Mouse (Mus musculus): Measurements from ENCODE around the gene Prss56. TPM values are rescaled to one million over a fixed set of nuclear protein-coding genes. Genes with fewer than 3 reads are reported as not detected.

Prss56 gene
- polyA plus RNA-seq (2015; fragmentation: Nextera tagmentation; extraction: Ambion mirVana) = 0.12 TPM in 1 of 2 replicates, not detected in the other

DNA sequence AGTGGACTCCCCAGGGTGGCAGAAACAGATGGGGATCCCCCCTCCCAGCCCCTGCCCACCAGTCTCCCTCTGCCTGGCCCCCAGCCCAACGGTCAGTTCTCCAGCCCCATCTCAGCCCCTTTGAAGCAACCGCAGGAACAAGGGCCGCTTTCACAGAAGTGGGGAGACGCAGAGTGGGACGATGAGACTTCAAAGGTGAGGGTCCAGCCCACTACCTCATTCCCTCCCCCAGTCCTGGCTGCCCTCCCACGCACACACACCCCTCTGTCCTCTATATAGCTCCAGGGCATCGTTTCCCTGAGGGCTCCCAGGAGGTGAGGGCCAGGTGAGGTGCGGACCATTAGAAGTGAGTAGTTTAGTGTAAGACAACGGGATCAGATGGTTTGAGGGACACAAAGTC is at the start of gene Prss56:
TSS of gene Prss56 (plus strand) at position 301 of the 400 bp plus-strand sequence.
- H3K27ac ChIP-seq = no peak within 1 kb of the TSS
- H3K36me3 ChIP-seq = no peaks in the 10 kb centered on the region
- ATAC-seq = no peak
- H3K4me2 ChIP-seq (replicated peaks) = no peak within 1 kb of the TSS
- no peak within 1 kb of the TSS for H3K9ac ChIP-seq (replicated peaks)
- peaks cover 54% of the 10 kb centered on the region for H3K27me3 ChIP-seq
- peaks cover 21% of the 10 kb centered on the region for H3K4me1 ChIP-seq (replicated peaks)
- no peak within 1 kb of the TSS for H3K4me3 ChIP-seq (replicated peaks)
- WGBS = 63% methylated on average over 9 of the region's 9 CpGs
- no peaks in the 10 kb centered on the region for H3K9me3 ChIP-seq

DNA sequence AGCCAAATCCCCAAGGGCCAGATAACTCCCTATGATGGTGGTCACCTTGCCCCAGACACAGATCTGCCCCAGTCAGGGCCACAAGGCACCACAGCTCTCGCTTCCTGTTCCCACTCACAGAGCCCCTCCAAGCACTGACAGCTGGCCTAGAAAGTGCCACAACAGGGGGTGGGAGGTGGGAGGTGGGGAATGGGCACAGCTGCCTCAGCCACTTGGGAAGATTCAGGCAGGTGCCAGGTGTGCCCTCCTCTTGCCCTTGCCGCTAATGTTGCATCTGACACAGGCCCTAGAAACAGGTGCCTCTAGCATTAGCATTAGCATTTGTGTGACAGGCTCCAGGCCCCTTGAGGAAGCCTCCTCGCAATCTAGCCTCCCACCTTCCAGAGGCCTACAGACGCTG is 41.6 kb upstream of the Prss56 start:
- 69% methylated on average over 4 of the region's 4 CpGs for WGBS
- Histone ChIP-seq H3K9me3 (no peaks in the 10 kb centered on the region), H3K9ac (replicated peaks) (no peak overlapping the region), H3K27ac (no peak overlapping the region), H3K36me3 (no peaks in the 10 kb centered on the region), H3K4me1 (replicated peaks) (peaks cover 16% of the 10 kb centered on the region), H3K4me2 (replicated peaks) (no peak overlapping the region), H3K4me3 (replicated peaks) (no peak overlapping the region), H3K27me3 (no peaks in the 10 kb centered on the region)
- peak; percentile 50; the same call in 1 of the 2 replicates for ATAC-seq

DNA sequence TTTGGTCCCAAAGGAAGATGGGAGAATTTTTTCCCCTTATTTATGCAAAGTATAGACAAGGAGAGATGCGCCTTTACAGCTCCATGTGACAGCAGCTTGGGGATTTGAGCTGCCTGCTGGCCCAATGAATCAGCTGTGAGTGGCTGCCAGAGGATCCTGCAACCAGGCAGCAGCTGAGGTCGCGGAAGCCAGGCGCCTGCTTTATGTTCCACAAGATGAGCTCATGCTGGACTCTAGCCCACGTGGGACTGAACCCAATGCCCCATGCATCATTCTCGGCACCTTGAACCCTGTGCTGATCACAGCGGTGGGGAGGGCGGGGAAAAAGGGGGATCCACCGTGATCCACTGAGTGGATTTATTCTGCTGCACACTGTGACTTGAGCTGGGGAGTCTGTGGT is 40.7 kb upstream of the Prss56 start:
- ATAC-seq = peak; percentile 43; the same call in 1 of the 2 replicates
- H3K4me1 ChIP-seq (replicated peaks) = peaks cover 16% of the 10 kb centered on the region
- H3K9me3 ChIP-seq = no peaks in the 10 kb centered on the region
- H3K27ac ChIP-seq = no peak overlapping the region
- no peak overlapping the region for H3K4me3 ChIP-seq (replicated peaks)
- no peak overlapping the region for H3K9ac ChIP-seq (replicated peaks)
- no peak overlapping the region for H3K4me2 ChIP-seq (replicated peaks)
- no peaks in the 10 kb centered on the region for H3K27me3 ChIP-seq
- H3K36me3 ChIP-seq = no peaks in the 10 kb centered on the region
- 66% methylated on average over 9 of the region's 9 CpGs for WGBS

DNA sequence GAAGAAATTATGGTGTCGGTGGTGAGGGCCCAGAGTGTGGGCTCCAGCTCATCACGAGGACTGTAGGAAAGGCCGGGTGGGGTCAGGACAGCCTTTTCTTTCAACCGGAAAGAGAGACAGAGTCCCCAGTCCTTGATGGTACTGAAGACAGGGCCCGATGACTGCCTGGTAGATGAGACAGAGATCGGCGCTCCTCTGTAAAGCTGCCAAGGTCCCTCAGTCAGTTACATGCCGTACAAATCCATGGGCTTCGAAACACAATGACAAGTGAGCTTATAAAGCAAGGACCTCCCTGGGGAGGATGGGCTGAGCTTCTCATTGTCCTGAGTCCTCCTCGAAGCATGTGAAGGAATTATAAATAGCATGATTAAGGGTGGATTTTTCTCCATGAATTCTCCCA is 40.0 kb upstream of the Prss56 start:
- H3K4me2 ChIP-seq (replicated peaks) = no peak overlapping the region
- H3K36me3 ChIP-seq = no peaks in the 10 kb centered on the region
- H3K27ac ChIP-seq = no peak overlapping the region
- no peaks in the 10 kb centered on the region for H3K9me3 ChIP-seq
- H3K9ac ChIP-seq (replicated peaks) = no peak overlapping the region
- peak; percentile 13; the same call in 1 of the 2 replicates for ATAC-seq
- WGBS = 65% methylated on average over 10 of the region's 10 CpGs
- peaks cover 4% of the 10 kb centered on the region; the same call in 1 of the 2 replicates for H3K27me3 ChIP-seq
- no peak overlapping the region for H3K4me3 ChIP-seq (replicated peaks)
- H3K4me1 ChIP-seq (replicated peaks) = peaks cover 16% of the 10 kb centered on the region

DNA sequence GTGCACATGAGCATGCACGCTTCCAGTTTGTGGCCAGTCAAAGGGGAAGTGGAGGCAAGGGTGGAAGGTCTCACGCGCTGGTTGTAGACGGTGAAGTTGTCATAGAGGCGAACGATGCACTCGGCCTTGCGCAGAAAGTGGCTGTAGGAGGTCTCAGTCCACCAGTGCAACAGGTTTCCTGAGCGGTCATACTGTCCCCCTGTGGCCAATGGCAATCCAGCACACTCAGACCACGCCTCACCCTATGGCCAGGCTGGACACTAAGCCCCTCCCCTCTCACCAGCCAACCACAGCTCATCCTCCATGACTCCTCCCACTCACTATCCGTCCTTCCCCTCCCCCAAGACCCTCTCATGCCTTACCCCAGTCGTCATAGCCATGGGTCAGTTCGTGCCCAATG is 33.7 kb upstream of the Prss56 start:
- Histone ChIP-seq H3K4me3 (replicated peaks) (no peak overlapping the region), H3K27ac (no peak overlapping the region), H3K9me3 (no peaks in the 10 kb centered on the region), H3K4me1 (replicated peaks) (peaks cover 13% of the 10 kb centered on the region), H3K27me3 (peaks cover 51% of the 10 kb centered on the region), H3K36me3 (no peaks in the 10 kb centered on the region), H3K4me2 (replicated peaks) (no peak overlapping the region), H3K9ac (replicated peaks) (no peak overlapping the region)
- no peak for ATAC-seq
- 22% methylated on average over 13 of the region's 13 CpGs for WGBS

DNA sequence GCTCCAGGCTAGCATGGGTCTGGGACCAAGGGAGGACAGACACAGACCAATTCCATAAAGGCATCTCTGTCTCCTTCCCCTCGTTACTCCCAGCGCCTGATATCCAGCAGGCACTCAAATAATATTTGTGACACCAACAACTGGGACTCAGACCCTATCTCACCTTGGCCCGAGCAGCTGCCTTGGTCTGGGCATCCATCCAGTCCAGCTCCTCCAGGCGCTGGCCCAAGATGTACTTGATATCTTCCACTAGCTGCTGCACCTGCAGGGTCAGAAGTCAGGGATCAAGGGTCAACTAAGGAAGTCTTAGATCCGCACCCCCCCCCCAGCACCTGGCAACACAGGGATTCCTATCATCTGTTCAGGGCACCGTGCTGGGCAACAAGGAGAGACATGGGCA is 31.8 kb upstream of the Prss56 start:
- Histone ChIP-seq H3K36me3 (no peaks in the 10 kb centered on the region), H3K4me3 (replicated peaks) (no peak overlapping the region), H3K9ac (replicated peaks) (no peak overlapping the region), H3K4me2 (replicated peaks) (no peak overlapping the region), H3K4me1 (replicated peaks) (peaks cover 28% of the 10 kb centered on the region), H3K27ac (no peak overlapping the region), H3K9me3 (no peaks in the 10 kb centered on the region), H3K27me3 (peaks cover 69% of the 10 kb centered on the region)
- WGBS = 87% methylated on average over 6 of the region's 6 CpGs
- no peak for ATAC-seq

DNA sequence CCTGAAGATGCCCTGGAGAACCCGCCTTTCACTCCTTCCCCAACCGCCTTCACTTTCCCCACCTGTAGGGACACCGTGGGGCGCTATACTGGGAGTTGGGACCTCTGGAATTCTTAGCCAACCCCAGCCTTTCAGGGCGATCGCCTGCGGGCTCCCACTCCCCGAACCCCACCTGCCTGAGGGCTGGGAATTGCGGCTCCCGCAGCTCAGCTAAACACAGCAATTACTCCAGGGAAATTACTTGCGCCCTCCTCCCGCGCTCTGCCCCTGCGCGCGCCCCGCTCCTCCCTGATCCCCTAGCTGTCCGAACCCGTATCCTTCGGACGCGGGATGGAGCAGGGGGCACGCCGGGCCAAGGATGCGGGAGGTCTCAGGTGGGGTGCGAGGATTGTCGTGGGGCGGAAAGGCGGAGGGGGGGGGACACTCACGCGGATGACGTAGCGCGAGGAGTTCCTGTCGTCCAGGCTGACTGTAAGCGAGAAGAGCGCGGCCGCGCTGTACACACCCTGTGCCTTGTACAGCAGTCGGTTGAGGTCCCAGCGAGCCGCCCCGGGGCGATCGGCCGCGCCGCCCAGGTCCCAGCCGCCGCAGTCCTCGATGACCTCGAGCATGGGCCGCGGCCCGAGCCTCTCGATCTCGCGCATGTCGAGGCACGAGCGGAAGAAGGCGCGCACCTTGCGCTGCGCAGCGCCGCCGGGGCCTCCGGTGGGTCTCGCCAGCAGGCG is 29.2 kb upstream of the Prss56 start:
- Histone ChIP-seq H3K27me3 (peaks cover 88% of the 10 kb centered on the region), H3K36me3 (no peaks in the 10 kb centered on the region), H3K4me2 (replicated peaks) (peak overlapping the region; percentile 66), H3K4me3 (replicated peaks) (peak overlapping the region; percentile 45), H3K9ac (replicated peaks) (peak overlapping the region; percentile 51), H3K4me1 (replicated peaks) (peaks cover 28% of the 10 kb centered on the region), H3K27ac (no peak overlapping the region), H3K9me3 (no peaks in the 10 kb centered on the region)
- WGBS = 0% methylated on average over 71 of the region's 72 CpGs
- ATAC-seq = peak; percentile 28; the same call in 1 of the 2 replicates

DNA sequence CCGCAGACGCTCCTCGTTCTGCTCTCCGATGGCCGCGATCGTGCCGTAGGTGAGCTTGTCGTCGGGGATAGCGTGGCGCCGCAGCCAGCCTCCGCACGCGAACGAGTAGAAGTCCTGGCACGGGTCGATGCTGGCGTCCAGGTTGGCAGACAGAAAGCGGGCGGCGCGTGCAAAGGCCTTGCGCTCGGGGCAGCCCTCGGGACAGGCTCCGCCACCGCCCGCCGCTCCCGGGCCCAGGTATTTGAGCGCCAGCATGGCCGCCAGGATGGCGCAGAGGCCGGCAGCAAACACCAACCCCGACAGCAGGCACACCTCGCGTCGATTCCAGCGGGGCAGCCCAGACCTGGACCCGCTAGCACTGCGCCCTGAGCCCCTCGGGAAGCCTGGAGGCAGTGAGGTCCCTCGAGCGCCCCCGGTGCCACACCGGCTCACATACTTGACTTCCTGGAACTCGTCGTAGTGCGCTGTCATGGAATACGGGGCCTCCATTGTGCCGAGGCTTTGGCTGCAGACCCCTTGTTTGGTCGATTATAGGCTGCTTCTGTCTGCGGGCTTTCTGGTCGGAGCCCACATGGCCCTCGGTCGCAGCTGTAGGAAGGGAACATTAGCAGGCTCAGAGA is 28.5 kb upstream of the Prss56 start:
- WGBS = under 1% methylated on average over 58 of the region's 58 CpGs
- Histone ChIP-seq H3K9me3 (no peaks in the 10 kb centered on the region), H3K4me1 (replicated peaks) (peaks cover 28% of the 10 kb centered on the region), H3K4me2 (replicated peaks) (peak overlapping the region; percentile 66), H3K4me3 (replicated peaks) (peak overlapping the region; percentile 45), H3K36me3 (no peaks in the 10 kb centered on the region), H3K27ac (no peak overlapping the region), H3K9ac (replicated peaks) (peak overlapping the region; percentile 51), H3K27me3 (peaks cover 88% of the 10 kb centered on the region)
- peak; percentile 1; the same call in 1 of the 2 replicates for ATAC-seq

DNA sequence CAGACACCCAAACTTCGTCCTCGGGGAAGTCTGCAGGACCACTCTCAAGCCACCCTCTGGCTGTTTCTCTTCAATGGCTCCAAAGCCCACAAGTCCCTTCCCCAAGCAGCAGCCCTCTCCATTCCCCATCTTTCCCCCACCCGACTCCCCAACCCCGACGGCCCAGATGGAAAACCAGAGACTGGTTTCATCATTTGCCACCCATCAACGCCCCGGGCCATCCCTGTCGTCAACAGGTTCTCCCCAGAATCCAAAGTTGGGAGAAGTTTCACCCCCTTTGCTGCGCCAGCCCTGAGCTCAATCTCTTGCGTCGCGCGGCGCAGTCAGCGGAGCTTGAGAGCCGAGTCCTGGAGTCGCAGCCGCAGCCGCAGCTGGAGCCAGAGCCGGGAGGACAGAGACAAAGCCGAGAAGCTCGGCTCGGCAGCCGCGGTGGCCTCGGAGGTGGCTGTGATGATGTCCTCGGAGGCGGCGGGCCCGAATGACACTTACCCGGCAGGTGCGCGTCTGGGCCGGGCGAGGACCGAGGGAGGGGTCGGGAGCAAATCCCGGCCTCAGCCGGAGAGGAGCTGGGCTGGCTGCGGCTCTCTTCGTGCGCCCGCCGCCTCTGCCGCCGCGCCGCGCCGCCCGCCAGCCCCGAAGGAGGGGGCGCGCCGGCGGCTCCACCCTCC is 27.4 kb upstream of the Prss56 start:
- peak; percentile 53 for ATAC-seq

DNA sequence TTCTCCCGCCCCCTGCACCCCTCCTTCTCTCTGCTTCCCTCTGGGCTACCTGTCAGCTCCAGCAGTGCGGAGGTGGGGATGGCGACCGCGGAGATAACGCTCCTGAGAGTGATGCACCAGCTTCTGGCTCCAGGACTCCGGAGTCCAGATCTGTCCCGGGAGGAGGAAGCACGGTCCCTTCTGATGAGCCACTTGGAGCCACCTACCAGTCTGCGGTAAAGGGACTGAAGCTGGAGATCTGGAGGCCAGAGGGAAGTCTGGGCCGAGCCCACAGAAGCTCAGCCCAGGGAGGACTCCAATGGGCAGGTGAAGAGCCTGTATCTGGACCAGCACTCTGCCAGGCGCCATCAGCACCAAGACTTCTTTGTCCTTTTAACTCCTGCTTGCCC is 26.9 kb upstream of the Prss56 start, which contains the start of gene Ecel1:
TSS of gene Ecel1 (minus strand) at position 323 of the 389 bp plus-strand sequence.
- H3K36me3 ChIP-seq = no peaks in the 10 kb centered on the region
- peaks cover 28% of the 10 kb centered on the region for H3K4me1 ChIP-seq (replicated peaks)
- no peak within 1 kb of the TSS for H3K27ac ChIP-seq
- ATAC-seq = peak; percentile 10; the same call in 1 of the 2 replicates
- H3K9ac ChIP-seq (replicated peaks) = peak within 1 kb of the TSS; percentile 66
- H3K9me3 ChIP-seq = no peaks in the 10 kb centered on the region
- H3K4me3 ChIP-seq (replicated peaks) = peak within 1 kb of the TSS; percentile 45
- H3K27me3 ChIP-seq = peaks cover 83% of the 10 kb centered on the region
- 4% methylated on average over 12 of the region's 12 CpGs for WGBS
- H3K4me2 ChIP-seq (replicated peaks) = peak within 1 kb of the TSS; percentile 66

More for the DNA sequence above, 27.4 kb upstream of the Prss56 start:
- Histone ChIP-seq H3K4me3 (replicated peaks) (peak overlapping the region; percentile 45), H3K9me3 (no peaks in the 10 kb centered on the region), H3K9ac (replicated peaks) (peak overlapping the region; percentile 66), H3K4me2 (replicated peaks) (peak overlapping the region; percentile 66), H3K36me3 (no peaks in the 10 kb centered on the region), H3K4me1 (replicated peaks) (peaks cover 28% of the 10 kb centered on the region), H3K27me3 (peaks cover 88% of the 10 kb centered on the region), H3K27ac (no peak overlapping the region)
- under 1% methylated on average over 56 of the region's 56 CpGs for WGBS

DNA sequence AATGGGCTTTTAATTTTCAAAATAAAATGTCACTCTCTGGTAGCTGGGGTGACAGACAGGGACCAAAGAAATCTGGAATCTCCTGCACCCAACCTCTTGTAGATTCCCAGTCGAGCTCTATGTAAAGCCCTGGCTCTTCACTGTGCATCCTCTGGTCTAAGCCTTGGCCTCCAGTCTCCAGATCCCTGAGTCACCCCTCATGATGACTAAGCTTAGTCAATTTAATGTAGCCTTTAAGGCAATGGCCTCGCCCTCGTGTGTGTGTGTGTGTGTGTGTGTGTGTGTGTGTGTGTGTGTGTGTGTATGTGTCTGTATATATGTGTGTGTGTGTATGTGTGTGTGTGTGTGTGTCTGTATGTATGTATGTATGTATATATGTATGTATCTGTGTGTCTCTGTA is 23.7 kb upstream of the Prss56 start:
- Histone ChIP-seq H3K9ac (replicated peaks) (no peak overlapping the region), H3K4me2 (replicated peaks) (no peak overlapping the region), H3K27me3 (peaks cover 51% of the 10 kb centered on the region), H3K4me3 (replicated peaks) (no peak overlapping the region), H3K36me3 (no peaks in the 10 kb centered on the region), H3K9me3 (no peaks in the 10 kb centered on the region), H3K4me1 (replicated peaks) (peaks cover 22% of the 10 kb centered on the region), H3K27ac (no peak overlapping the region)
- ATAC-seq = no peak
- 84% methylated on average over 3 of the region's 3 CpGs for WGBS
